ENCODE assay signal across 16 mouse cellular contexts in the genomic region with DNA sequence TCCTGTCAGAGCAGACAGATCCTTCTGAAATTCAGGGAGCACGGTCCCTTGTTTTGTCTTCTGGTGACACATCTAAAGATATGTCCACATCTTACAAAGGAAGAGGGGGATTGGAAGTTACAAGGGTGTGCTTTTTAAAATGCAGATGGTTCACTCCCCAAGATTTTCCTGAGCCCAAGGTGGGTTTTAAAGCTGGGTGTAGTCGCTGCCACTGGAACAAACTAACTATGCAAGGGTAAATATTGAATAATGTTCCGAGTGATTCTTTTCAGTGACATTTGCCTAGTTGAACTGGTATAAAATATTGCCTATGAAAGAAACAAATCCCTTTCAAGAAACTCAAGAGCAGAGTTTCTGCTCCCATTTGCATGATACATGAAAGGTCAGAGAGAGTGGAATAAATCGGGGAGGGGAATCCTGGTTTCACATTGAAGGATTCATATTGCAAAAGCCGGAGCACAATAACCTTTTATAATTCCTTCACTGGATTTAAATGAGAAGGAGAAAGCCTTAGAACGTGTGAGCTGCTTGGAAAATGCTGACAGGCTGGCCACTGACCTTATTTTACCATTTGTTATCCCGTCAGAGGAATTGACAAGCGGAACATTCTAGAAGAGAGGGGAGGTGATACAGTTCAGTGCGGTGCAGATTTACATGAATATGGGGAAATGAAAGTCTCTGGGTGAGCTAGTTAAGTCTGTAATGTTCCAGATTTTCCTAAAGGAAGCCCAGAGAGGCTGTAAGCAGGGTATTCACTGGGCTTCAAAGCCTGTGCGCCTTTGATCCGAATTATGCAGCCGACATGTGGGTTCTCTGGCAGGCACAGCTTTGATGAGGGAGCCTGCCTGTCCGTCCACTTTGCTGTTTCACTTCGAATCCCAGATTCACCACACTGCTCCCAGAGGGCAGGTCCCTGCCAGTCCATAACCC.
A peak's percentile ranks its signal among the peaks of the same experiment; 100 is the strongest.
DNase-seq lines count a peak whose midpoint lies in the region; ATAC-seq and TF ChIP-seq lines count a peak whose summit lies in the region.
"Had no signal": no experiment of that assay in that cellular context is flagged by ENCODE, and none has a peak within 500 bp of the region (broad histone marks: within the 10 kb centered on the region; RNA-seq: fewer than 3 reads in every experiment).

No protein-coding gene starts in this region.

- no peak for TF ChIP-seq RAD21 in CH12.LX (IDR thresholded peaks at IDR 0.05; ENCODE audit: low read depth, low read length)

- TF ChIP-seq CTCF in CH12.LX (conservative IDR thresholded peaks at IDR 0.05 in 1 of 2, IDR thresholded peaks at IDR 0.05 in 1 of 2; ENCODE audit: low read depth in 2 of 2, low read length in 2 of 2), result no peak

- TF ChIP-seq EP300 in CH12.LX (IDR thresholded peaks at IDR 0.05; ENCODE audit: low read length), result peak; percentile 72

- 34% methylated on average over 14 of the region's 14 CpGs for WGBS in hindbrain, embryonic 11.5 days
- WGBS in midbrain, embryonic 13.5 days, result 13% methylated on average over 14 of the region's 14 CpGs

- no peak overlapping the region for H3K4me3 ChIP-seq in CH12.LX (replicated peaks in 1 of 3; ENCODE audit: low read depth in 2 of 3, low read length in 2 of 3, poor library complexity in 1 of 3)
- no peak overlapping the region for H3K4me3 ChIP-seq in hindbrain, embryonic 11.5 days (ENCODE audit: low read depth, low read length)
- H3K4me3 ChIP-seq in midbrain, embryonic 13.5 days (replicated peaks), result no peak overlapping the region
- H3K4me3 ChIP-seq: heart, embryonic 12.5 days; layer of hippocampus, adult 2 months; left cerebral cortex, adult 2 months; liver, embryonic 15.5 days had no signal

- no peaks in the 10 kb centered on the region for H3K79me2 ChIP-seq in CH12.LX (replicated peaks; ENCODE audit: control insufficient read depth, extremely low read depth, insufficient read depth, poor library complexity, severe bottlenecking)

- in situ Hi-C loops in CH12.LX (cut with MboI; ENCODE audit: low pct_ligation_motif_present, low pct_unique_long_range_greater_than_20kb, low sequenced_read_pairs), result no loop called here

- intact Hi-C loops in heart, postnatal 14 days (cut with DNase I), result no loop called here

- dilution Hi-C loops in CH12.LX (cut with MboI; ENCODE audit: extremely low pct_ligation_motif_present, extremely low pct_unique_long_range_greater_than_20kb, low sequenced_read_pairs), result no loop called here

- no peaks in the 10 kb centered on the region for H3K36me3 ChIP-seq in CH12.LX (replicated peaks in 1 of 2; ENCODE audit: control insufficient read depth in 1 of 2, insufficient read depth in 1 of 2, low read length in 1 of 2)
- no peaks in the 10 kb centered on the region for H3K36me3 ChIP-seq in hindbrain, embryonic 11.5 days (ENCODE audit: control insufficient read depth, insufficient read depth, low read length)
- H3K36me3 ChIP-seq in midbrain, embryonic 13.5 days, result peaks cover 59% of the 10 kb centered on the region
- H3K36me3 ChIP-seq: heart, embryonic 12.5 days; liver, embryonic 15.5 days had no signal

- no peaks in the 10 kb centered on the region for H3K9me3 ChIP-seq in CH12.LX (replicated peaks; ENCODE audit: low read length)
- no peaks in the 10 kb centered on the region for H3K9me3 ChIP-seq in hindbrain, embryonic 11.5 days (ENCODE audit: control insufficient read depth, low read length)
- H3K9me3 ChIP-seq in midbrain, embryonic 13.5 days, result no peaks in the 10 kb centered on the region
- H3K9me3 ChIP-seq: heart, embryonic 12.5 days; liver, embryonic 15.5 days had no signal

- H3K4me2 ChIP-seq in CH12.LX (ENCODE audit: insufficient read depth, low read depth, poor library complexity, severe bottlenecking), result peak overlapping the region; percentile 4
- H3K4me2 ChIP-seq in hindbrain, embryonic 11.5 days (replicated peaks; ENCODE audit: low read depth, low read length), result no peak overlapping the region
- H3K4me2 ChIP-seq in midbrain, embryonic 13.5 days (replicated peaks), result no peak overlapping the region
- H3K4me2 ChIP-seq: heart, embryonic 12.5 days; liver, embryonic 15.5 days had no signal

- peak; percentile 77 for ATAC-seq in hindbrain, embryonic 11.5 days (ENCODE audit: low FRiP score)
- ATAC-seq in midbrain, embryonic 13.5 days, result peak; percentile 93
- ATAC-seq: CD4-positive, CD25-positive, alpha-beta regulatory T cell, adult 4 months had no signal

- H3K27ac ChIP-seq in CH12.LX (ENCODE audit: insufficient read depth, low read depth), result no peak overlapping the region
- 0 out of 2 replicates have a peak overlapping the region, but pooled peaks have one; percentile 7 for H3K27ac ChIP-seq in hindbrain, embryonic 11.5 days (ENCODE audit: low read depth, low read length)
- peak overlapping the region; percentile 59 for H3K27ac ChIP-seq in midbrain, embryonic 13.5 days
- H3K27ac ChIP-seq: layer of hippocampus, adult 2 months; left cerebral cortex, adult 2 months; liver, embryonic 15.5 days had no signal

- no peak overlapping the region for H3K9ac ChIP-seq in CH12.LX (ENCODE audit: insufficient read depth, low read depth)
- no peak overlapping the region for H3K9ac ChIP-seq in hindbrain, embryonic 11.5 days (ENCODE audit: low read depth, low read length)
- H3K9ac ChIP-seq in midbrain, embryonic 13.5 days (replicated peaks), result no peak overlapping the region
- H3K9ac ChIP-seq: heart, embryonic 12.5 days; liver, embryonic 15.5 days had no signal

- no peak for TF ChIP-seq POLR2A in CH12.LX (IDR thresholded peaks at IDR 0.05; ENCODE audit: low read depth, low read length)

- H3K27me3 ChIP-seq in CH12.LX (replicated peaks), result peaks cover under 1% of the 10 kb centered on the region
- H3K27me3 ChIP-seq in hindbrain, embryonic 11.5 days (ENCODE audit: control insufficient read depth, insufficient read depth, low read length), result no peaks in the 10 kb centered on the region
- H3K27me3 ChIP-seq in midbrain, embryonic 13.5 days, result no peaks in the 10 kb centered on the region
- H3K27me3 ChIP-seq: heart, embryonic 12.5 days; liver, embryonic 15.5 days had no signal

- DNase-seq in CH12.LX (ENCODE audit: extremely low read depth), result peak; percentile 49
- peak; percentile 54 for DNase-seq in embryo, embryonic 10.5 days (ENCODE audit: low spot score)
- peak; percentile 38 for DNase-seq in hindbrain, embryonic 11.5 days (ENCODE audit: low spot score)
- DNase-seq in layer of hippocampus, adult 18-20 months (ENCODE audit: low spot score in 2 of 2), result no peak
- no peak for DNase-seq in testis, postnatal 14 days (ENCODE audit: low spot score)
- DNase-seq in heart, postnatal 14 days, result no peak
- DNase-seq: cerebellum, postnatal 36 days; gastrocnemius, postnatal 25 days; kidney, adult 8-10 months; lung, postnatal 10 days had no signal

- peaks cover 3 to 22% of the 10 kb centered on the region in 2 experiments; a peak in 2 of 4 replicates for H3K4me1 ChIP-seq in CH12.LX (ENCODE audit: control insufficient read depth in 1 of 2, insufficient read depth in 2 of 2)
- H3K4me1 ChIP-seq in hindbrain, embryonic 11.5 days (replicated peaks; ENCODE audit: control insufficient read depth, insufficient read depth, low read length), result no peaks in the 10 kb centered on the region
- H3K4me1 ChIP-seq in midbrain, embryonic 13.5 days (replicated peaks), result peaks cover 36% of the 10 kb centered on the region
- H3K4me1 ChIP-seq: liver, embryonic 15.5 days had no signal

TF ChIP-seq in CH12.LX, 34 proteins besides CTCF, POLR2A, EP300 and RAD21:
- TF ChIP-seq IRF4 (IDR thresholded peaks at IDR 0.05; ENCODE audit: low read depth, low read length) (peak; percentile 76), SIN3A (IDR thresholded peaks at IDR 0.05; ENCODE audit: low read length) (no peak)
TF ChIP-seq in CH12.LX: peak in this region for 1.

Comparison
In these comparisons a context has a peak if more than half of its experiments do, and no peak if none do; other contexts are left out.
1. DNase-seq: peak in CH12.LX (single experiment), embryo, embryonic 10.5 days (single experiment) and hindbrain, embryonic 11.5 days (single experiment); none in layer of hippocampus, adult 18-20 months (0 of 2), testis, postnatal 14 days (single experiment) and heart, postnatal 14 days (0 of 2).